Mouse (Mus musculus): Measurements from ENCODE around the gene Dgkh. TPM values are rescaled to one million over a fixed set of nuclear protein-coding genes. Genes with fewer than 3 reads are reported as not detected.
"Not testable (repeated sequence)": the region's sequence is repeated elsewhere in the genome, so short reads cannot be mapped to it uniquely, and the experiment has no call there.

Dgkh gene
- polyA plus RNA-seq, 1 experiment from 2014 or later = 9.9 TPM

- Histone ChIP-seq H3K4me1 (peaks cover 30% of the 10 kb centered on the region), H3K27ac (replicated peaks) (no peak overlapping the region), H3K27me3 (replicated peaks) (no peaks in the 10 kb centered on the region), H3K9ac (replicated peaks) (no peak overlapping the region), H3K9me3 (replicated peaks) (no peaks in the 10 kb centered on the region), H3K4me3 (replicated peaks) (no peak overlapping the region), H3K4me2 (no peak overlapping the region), H3K36me3 (no peaks in the 10 kb centered on the region)
- WGBS = 66% methylated on average over 5 of the region's 5 CpGs
- ATAC-seq (ENCODE audit: low FRiP score) = no peak
These were observed 2.0 kb upstream of the Dgkh start for GRCm38 (mm10) chr14:78734605-78735004.

DNA sequence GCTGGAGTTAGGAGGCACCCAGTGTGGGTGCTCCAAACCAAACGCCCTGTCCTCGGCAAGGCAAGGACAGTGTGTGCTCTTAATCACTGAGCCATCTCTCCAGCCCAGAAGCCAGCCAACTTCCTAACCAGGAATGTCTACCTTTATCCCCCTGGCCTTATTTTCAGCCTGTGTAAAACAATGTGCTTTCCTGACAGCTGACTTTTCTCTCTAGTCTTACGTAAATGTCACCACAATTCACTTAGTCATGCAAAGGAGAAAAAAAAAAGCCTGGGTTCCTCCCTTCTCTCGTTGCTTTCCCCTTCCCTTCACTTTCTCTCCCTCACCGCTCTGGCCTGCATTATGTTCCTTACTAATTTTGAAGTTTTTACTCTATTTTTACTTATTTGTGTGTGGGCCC, 1.6 kb upstream of the Dgkh start:
- H3K36me3 ChIP-seq; H3K9ac ChIP-seq (replicated peaks); H3K4me3 ChIP-seq (replicated peaks); ATAC-seq (ENCODE audit: low FRiP score); H3K27me3 ChIP-seq (replicated peaks); H3K4me2 ChIP-seq; H3K27ac ChIP-seq (replicated peaks); H3K9me3 ChIP-seq (replicated peaks): not testable (repeated sequence)
- peaks cover 30% of the 10 kb centered on the region for H3K4me1 ChIP-seq
- WGBS = 46% methylated on average over 5 of the region's 5 CpGs

GRCm38 (mm10) chr14:78733366-78734076, 945 bp upstream of the Dgkh start:
- WGBS = 17% methylated on average over 12 of the region's 12 CpGs
- no peaks in the 10 kb centered on the region for H3K36me3 ChIP-seq
- H3K4me2 ChIP-seq = peak overlapping the region; percentile 97
- H3K27me3 ChIP-seq (replicated peaks) = no peaks in the 10 kb centered on the region
- peak overlapping the region; percentile 87 for H3K4me3 ChIP-seq (replicated peaks)
- peak overlapping the region; percentile 94 for H3K9ac ChIP-seq (replicated peaks)
- H3K9me3 ChIP-seq (replicated peaks) = no peaks in the 10 kb centered on the region
- peaks cover 30% of the 10 kb centered on the region for H3K4me1 ChIP-seq
- peak overlapping the region; percentile 94 for H3K27ac ChIP-seq (replicated peaks)
- no peak for ATAC-seq (ENCODE audit: low FRiP score)

DNA sequence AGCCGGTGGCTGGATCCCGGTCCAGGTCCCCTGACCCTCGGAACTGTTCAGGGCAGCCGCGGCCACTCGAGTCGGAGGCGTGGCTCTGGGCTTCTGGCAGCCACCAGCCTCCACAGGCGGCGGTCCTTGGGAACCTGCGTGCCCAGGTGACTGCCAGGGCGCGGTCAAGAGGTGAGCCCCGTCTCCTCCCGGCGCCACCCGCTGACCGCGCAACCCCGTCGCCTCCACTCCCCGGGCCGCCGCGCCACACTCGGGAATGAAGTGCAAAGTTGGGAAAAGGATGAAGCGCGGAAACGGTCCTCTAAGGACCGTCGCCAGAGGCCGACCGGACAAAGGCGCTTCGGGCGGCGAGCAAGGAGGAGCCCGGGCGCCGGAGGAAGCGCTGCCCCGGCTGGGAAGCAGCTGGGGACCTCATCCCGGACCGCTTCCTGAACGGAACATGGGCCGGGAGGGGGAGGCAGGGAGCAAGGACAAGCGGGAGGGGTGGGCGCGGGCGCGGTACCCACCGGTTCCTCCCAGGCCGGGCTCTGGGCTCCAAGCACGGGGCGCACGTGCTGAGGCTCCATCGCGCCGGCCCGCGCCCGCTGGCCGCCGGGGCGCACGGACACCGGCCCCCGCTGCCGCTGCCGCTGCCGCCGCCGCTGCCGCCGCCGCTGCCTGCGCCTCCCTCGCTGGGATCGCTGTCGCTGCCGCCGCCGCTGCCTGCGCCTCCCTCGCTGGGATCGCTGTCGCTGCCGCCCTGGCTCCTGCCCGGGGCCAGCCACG, 542 bp downstream of the Dgkh start:
- no peaks in the 10 kb centered on the region for H3K27me3 ChIP-seq (replicated peaks)
- H3K36me3 ChIP-seq = no peaks in the 10 kb centered on the region
- H3K9me3 ChIP-seq (replicated peaks) = no peaks in the 10 kb centered on the region
- H3K4me3 ChIP-seq (replicated peaks) = peak overlapping the region; percentile 87
- ATAC-seq (ENCODE audit: low FRiP score) = peak; percentile 62
- WGBS = under 1% methylated on average over 72 of the region's 90 CpGs
- H3K9ac ChIP-seq (replicated peaks) = peak overlapping the region; percentile 94
- peak overlapping the region; percentile 97 for H3K4me2 ChIP-seq
- peaks cover 30% of the 10 kb centered on the region for H3K4me1 ChIP-seq
- peak overlapping the region; percentile 94 for H3K27ac ChIP-seq (replicated peaks)

GRCm38 (mm10) chr14:78731240-78731639, 1.3 kb downstream of the Dgkh start:
- H3K27me3 ChIP-seq (replicated peaks) = no peaks in the 10 kb centered on the region
- no peak for ATAC-seq (ENCODE audit: low FRiP score)
- H3K9ac ChIP-seq (replicated peaks) = peak overlapping the region; percentile 94
- H3K27ac ChIP-seq (replicated peaks) = no peak overlapping the region
- no peaks in the 10 kb centered on the region for H3K36me3 ChIP-seq
- WGBS = 7% methylated on average over 12 of the region's 12 CpGs
- no peaks in the 10 kb centered on the region for H3K9me3 ChIP-seq (replicated peaks)
- H3K4me3 ChIP-seq (replicated peaks) = peak overlapping the region; percentile 87
- H3K4me2 ChIP-seq = peak overlapping the region; percentile 97
- peaks cover 31% of the 10 kb centered on the region for H3K4me1 ChIP-seq

DNA sequence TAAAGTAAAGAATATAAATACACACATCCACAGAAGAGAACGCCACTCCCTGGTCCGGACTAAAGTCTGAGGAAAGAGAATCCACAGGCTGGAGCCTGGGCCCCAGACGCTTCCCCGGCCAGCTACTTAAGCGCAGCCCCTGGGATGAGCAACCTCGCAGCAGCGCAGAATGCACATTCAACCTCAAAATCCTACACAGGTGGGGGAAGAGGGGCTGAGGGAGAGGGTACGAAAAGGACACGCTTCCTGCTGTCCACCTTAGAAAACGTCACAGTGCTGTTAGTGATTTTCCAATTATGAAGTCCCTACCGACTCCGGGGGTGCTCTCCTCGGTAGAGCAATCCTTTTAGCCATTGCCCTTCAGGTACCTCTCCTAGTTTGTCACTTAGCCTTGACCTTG, 6.6 kb downstream of the Dgkh start:
- no peak overlapping the region for H3K9ac ChIP-seq (replicated peaks)
- no peaks in the 10 kb centered on the region for H3K36me3 ChIP-seq
- no peaks in the 10 kb centered on the region for H3K9me3 ChIP-seq (replicated peaks)
- H3K4me3 ChIP-seq (replicated peaks) = peak overlapping the region; percentile 62
- peak overlapping the region; percentile 79 for H3K4me2 ChIP-seq
- H3K4me1 ChIP-seq = peaks cover 34% of the 10 kb centered on the region
- no peak overlapping the region for H3K27ac ChIP-seq (replicated peaks)
- ATAC-seq (ENCODE audit: low FRiP score) = no peak
- no peaks in the 10 kb centered on the region for H3K27me3 ChIP-seq (replicated peaks)
- WGBS = 19% methylated on average over 13 of the region's 13 CpGs

DNA sequence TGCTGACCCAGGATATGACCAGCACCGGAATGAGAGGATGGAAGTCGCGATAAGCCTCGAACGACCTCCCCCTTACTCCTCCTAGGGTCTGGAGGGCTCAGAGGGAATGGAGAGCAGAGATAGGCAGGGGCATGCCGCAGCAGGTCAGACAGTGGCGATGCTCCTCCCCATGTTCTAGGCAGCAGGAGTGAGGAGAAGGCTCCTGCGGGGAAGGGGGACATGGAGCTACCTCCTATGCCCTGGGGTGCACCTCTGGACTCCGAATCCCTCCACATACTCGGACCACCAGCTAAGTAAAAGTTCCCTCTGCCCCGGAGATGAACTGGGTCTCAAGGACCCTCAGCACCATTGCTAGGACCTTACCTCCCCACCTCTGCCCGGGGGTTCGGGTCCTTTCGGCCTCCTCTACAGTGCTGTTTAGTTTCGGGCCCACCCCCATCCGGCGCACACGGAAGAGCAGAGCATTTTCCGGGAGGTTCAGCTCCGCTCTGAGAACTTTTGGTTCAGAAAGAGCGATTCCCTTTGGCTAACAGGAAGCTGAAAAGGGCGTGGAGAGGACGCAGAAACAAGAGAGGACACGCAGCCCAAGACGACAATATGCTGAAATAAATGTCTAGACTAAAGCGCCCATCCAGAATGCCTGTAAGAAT, 7.1 kb downstream of the Dgkh start:
- Histone ChIP-seq H3K4me1 (peaks cover 30% of the 10 kb centered on the region), H3K36me3 (no peaks in the 10 kb centered on the region), H3K27me3 (replicated peaks) (no peaks in the 10 kb centered on the region), H3K9me3 (replicated peaks) (no peaks in the 10 kb centered on the region), H3K4me3 (replicated peaks) (peak overlapping the region; percentile 62), H3K4me2 (peak overlapping the region; percentile 79), H3K9ac (replicated peaks) (peak overlapping the region; percentile 59), H3K27ac (replicated peaks) (peak overlapping the region; percentile 58; the same call in 1 of the 2 replicates)
- WGBS = 4% methylated on average over 26 of the region's 26 CpGs
- ATAC-seq (ENCODE audit: low FRiP score) = peak; percentile 58; the same call in 1 of the 2 replicates

GRCm38 (mm10) chr14:78724414-78725306, 7.9 kb downstream of the Dgkh start:
- no peaks in the 10 kb centered on the region for H3K9me3 ChIP-seq (replicated peaks)
- 2% methylated on average over 52 of the region's 52 CpGs for WGBS
- H3K4me1 ChIP-seq = peaks cover 23% of the 10 kb centered on the region
- H3K36me3 ChIP-seq = no peaks in the 10 kb centered on the region
- no peaks in the 10 kb centered on the region for H3K27me3 ChIP-seq (replicated peaks)
- H3K9ac ChIP-seq (replicated peaks) = peak overlapping the region; percentile 59
- H3K4me3 ChIP-seq (replicated peaks) = peak overlapping the region; percentile 62
- peak overlapping the region; percentile 58; the same call in 1 of the 2 replicates for H3K27ac ChIP-seq (replicated peaks)
- peak overlapping the region; percentile 79 for H3K4me2 ChIP-seq
- ATAC-seq (ENCODE audit: low FRiP score) = peak; percentile 87

- not testable (repeated sequence) for H3K27ac ChIP-seq (replicated peaks); H3K4me2 ChIP-seq; H3K27me3 ChIP-seq (replicated peaks); H3K9me3 ChIP-seq (replicated peaks); H3K9ac ChIP-seq (replicated peaks); H3K36me3 ChIP-seq; H3K4me3 ChIP-seq (replicated peaks); ATAC-seq (ENCODE audit: low FRiP score)
- WGBS = 94% methylated on average over 4 of the region's 4 CpGs
- peaks cover 23% of the 10 kb centered on the region for H3K4me1 ChIP-seq
These were observed 8.9 kb downstream of the Dgkh start for GRCm38 (mm10) chr14:78723655-78724054.

- Histone ChIP-seq H3K4me3 (replicated peaks) (no peak overlapping the region), H3K27ac (replicated peaks) (no peak overlapping the region), H3K4me2 (no peak overlapping the region), H3K4me1 (peaks cover 23% of the 10 kb centered on the region), H3K27me3 (replicated peaks) (no peaks in the 10 kb centered on the region), H3K9ac (replicated peaks) (no peak overlapping the region), H3K9me3 (replicated peaks) (no peaks in the 10 kb centered on the region), H3K36me3 (no peaks in the 10 kb centered on the region)
- no peak for ATAC-seq (ENCODE audit: low FRiP score)
- WGBS = 65% methylated on average over 5 of the region's 5 CpGs
These were observed 10.5 kb downstream of the Dgkh start for GRCm38 (mm10) chr14:78722031-78722430.

GRCm38 (mm10) chr14:78716035-78716434, 16.5 kb downstream of the Dgkh start:
- no peak for ATAC-seq (ENCODE audit: low FRiP score)
- Histone ChIP-seq H3K9ac (replicated peaks) (no peak overlapping the region), H3K27me3 (replicated peaks) (no peaks in the 10 kb centered on the region), H3K9me3 (replicated peaks) (no peaks in the 10 kb centered on the region), H3K27ac (replicated peaks) (no peak overlapping the region), H3K4me3 (replicated peaks) (no peak overlapping the region), H3K4me2 (no peak overlapping the region), H3K4me1 (peaks cover 2% of the 10 kb centered on the region; the same call in 1 of the 2 replicates), H3K36me3 (no peaks in the 10 kb centered on the region)
- WGBS = 97% methylated on average over 7 of the region's 7 CpGs

Data from neural tube, embryonic 15.5 days (tissue).